Mouse (Mus musculus): Measurements from ENCODE around the gene Rnf130. TPM values are rescaled to one million over a fixed set of nuclear protein-coding genes. Genes with fewer than 3 reads are reported as not detected.

Gene Rnf130
- polyA plus RNA-seq, 1 experiment from 2014 or later, result 47.9 TPM

DNA sequence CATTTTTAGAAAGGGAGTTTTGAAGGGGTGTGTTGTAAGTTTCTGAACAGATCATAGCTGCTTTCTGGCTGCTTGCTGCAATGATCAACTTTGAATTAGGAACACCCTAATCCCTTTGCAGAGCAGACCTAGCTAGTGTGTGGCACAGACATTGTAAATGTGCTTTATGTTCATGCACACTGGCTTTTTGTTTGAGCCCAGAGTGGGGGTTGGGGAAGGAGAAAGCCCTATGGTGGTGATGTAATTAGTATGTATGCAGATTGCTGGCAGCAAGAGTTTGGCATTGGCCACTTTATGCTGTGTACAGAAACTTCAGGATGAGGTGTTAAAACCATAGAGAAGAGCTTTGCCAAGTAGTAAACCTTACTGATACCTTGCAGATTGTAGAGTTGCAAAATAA lies 3.3 kb downstream of the Rnf130 start:
- no peak overlapping the region for H3K9ac ChIP-seq
- H3K36me3 ChIP-seq, result no peaks in the 10 kb centered on the region
- ATAC-seq, result no peak
- H3K4me3 ChIP-seq (replicated peaks), result no peak overlapping the region
- H3K4me1 ChIP-seq (replicated peaks), result peaks cover 5% of the 10 kb centered on the region
- H3K27ac ChIP-seq, result no peak overlapping the region
- H3K4me2 ChIP-seq (replicated peaks), result no peak overlapping the region
- H3K9me3 ChIP-seq, result no peaks in the 10 kb centered on the region
- H3K27me3 ChIP-seq (replicated peaks), result no peaks in the 10 kb centered on the region

DNA sequence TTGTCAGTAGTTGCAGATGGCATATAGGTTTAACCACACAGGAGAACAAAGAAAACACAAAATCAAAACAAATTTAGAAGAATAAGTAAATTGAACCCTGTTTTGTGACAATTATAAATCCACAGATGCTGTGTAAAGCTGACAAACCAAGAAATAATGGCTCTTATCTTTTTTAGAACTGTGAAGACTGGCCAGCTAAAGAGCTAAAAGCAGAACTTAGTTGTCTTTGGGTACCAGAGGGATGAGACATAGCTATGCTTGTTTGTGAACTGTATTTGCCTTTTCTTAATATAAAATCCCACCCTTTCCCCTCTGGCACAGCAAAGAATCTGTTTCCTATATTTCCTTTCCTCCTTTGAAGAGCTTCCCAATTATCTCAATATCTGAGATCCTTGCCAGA lies 9.0 kb downstream of the Rnf130 start:
- no peak overlapping the region for H3K27ac ChIP-seq
- H3K4me1 ChIP-seq (replicated peaks), result no peaks in the 10 kb centered on the region
- H3K9me3 ChIP-seq, result no peaks in the 10 kb centered on the region
- no peaks in the 10 kb centered on the region for H3K27me3 ChIP-seq (replicated peaks)
- no peak overlapping the region for H3K9ac ChIP-seq
- ATAC-seq, result no peak
- H3K36me3 ChIP-seq, result no peaks in the 10 kb centered on the region
- H3K4me3 ChIP-seq (replicated peaks), result no peak overlapping the region
- no peak overlapping the region for H3K4me2 ChIP-seq (replicated peaks)

DNA sequence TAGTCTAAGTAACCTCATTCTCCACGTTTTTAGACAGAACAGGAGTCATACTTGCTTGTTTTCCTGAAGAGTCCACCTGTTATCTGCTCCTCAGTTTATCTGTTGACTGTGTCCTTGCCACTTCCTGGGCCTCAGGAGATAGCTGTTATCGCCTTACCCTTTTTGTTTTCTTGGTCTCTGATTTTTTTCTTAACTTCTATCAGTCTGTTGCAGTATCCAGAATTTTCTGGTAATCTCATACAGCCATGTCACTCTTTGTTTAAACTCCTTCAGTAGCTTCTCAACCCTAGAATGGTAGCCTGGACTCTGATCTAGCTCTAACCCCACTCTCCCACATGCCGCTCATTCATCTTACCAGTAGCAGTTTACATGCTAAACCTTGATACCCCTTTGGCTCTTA lies 10.6 kb downstream of the Rnf130 start:
- WGBS, result 74% methylated on average over 3 of the region's 3 CpGs
- no peak overlapping the region for H3K9ac ChIP-seq
- no peaks in the 10 kb centered on the region for H3K36me3 ChIP-seq
- no peaks in the 10 kb centered on the region for H3K27me3 ChIP-seq (replicated peaks)
- H3K4me1 ChIP-seq (replicated peaks), result no peaks in the 10 kb centered on the region
- H3K9me3 ChIP-seq, result no peaks in the 10 kb centered on the region
- H3K4me3 ChIP-seq (replicated peaks), result no peak overlapping the region
- ATAC-seq, result no peak
- H3K27ac ChIP-seq, result no peak overlapping the region
- H3K4me2 ChIP-seq (replicated peaks), result no peak overlapping the region

DNA sequence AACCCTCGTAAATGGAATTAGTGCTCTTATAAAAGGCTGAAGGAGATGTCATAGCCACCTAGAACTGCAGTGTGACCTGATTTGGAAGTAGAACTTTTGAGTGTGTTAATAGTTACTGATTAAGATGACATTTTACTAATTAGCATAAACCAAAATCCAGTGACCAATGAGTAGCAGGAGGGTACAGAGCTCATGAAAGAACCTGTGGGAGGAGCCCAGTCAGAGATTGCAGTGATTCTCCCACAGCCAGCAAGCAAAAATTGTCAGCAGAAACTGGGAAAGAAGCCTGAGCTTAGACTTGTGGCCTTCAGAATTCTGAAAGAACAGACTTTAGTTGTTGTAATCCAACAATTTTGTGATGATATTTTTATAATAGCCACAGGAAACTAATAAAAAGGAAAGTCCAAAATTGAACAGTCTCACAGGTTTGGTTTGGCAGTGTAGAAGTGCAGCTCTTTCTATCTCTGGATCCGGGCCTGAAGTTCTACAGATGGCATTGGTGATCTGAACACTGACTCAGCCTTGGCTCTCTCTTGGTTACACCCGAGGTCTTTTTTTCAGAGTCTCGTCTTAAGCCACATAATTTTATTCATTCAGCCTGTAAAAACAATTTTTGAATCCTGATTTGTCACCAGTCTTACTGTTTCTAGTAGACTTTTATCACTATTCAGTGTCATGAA lies 11.8 kb downstream of the Rnf130 start:
- no peaks in the 10 kb centered on the region for H3K36me3 ChIP-seq
- no peak overlapping the region for H3K4me3 ChIP-seq (replicated peaks)
- no peak overlapping the region for H3K9ac ChIP-seq
- no peak for ATAC-seq
- no peaks in the 10 kb centered on the region for H3K27me3 ChIP-seq (replicated peaks)
- H3K9me3 ChIP-seq, result no peaks in the 10 kb centered on the region
- no peaks in the 10 kb centered on the region for H3K4me1 ChIP-seq (replicated peaks)
- whole genome bisulfite sequencing, result 83% methylated on average over 4 of the region's 4 CpGs
- H3K4me2 ChIP-seq (replicated peaks), result no peak overlapping the region
- H3K27ac ChIP-seq, result no peak overlapping the region

DNA sequence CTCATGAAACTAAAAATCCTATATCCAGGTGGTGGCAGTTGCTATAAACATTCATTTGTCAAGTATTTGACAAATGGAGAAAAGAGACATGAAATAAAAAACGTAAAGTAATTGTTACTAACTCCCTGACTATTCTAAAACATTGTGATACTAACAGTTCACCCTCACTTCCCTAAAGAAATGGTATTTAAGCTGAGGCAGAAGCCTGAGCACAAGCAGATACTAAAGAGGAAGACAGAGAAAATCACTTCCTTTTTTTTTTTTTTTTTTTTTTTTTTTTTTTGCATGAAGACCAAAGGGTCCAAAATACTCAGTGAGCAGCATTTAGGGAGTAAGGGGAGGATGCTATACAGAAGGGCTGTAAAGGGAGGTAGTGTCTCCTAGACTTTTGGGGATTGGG lies 13.6 kb downstream of the Rnf130 start:
- no peak overlapping the region for H3K4me3 ChIP-seq (replicated peaks)
- H3K9me3 ChIP-seq, result no peaks in the 10 kb centered on the region
- H3K36me3 ChIP-seq, result no peaks in the 10 kb centered on the region
- no peaks in the 10 kb centered on the region for H3K4me1 ChIP-seq (replicated peaks)
- H3K4me2 ChIP-seq (replicated peaks), result no peak overlapping the region
- ATAC-seq, result no peak
- WGBS, result 91% methylated on average over 1 of the region's 1 CpGs
- no peaks in the 10 kb centered on the region for H3K27me3 ChIP-seq (replicated peaks)
- H3K27ac ChIP-seq, result no peak overlapping the region
- H3K9ac ChIP-seq, result no peak overlapping the region

DNA sequence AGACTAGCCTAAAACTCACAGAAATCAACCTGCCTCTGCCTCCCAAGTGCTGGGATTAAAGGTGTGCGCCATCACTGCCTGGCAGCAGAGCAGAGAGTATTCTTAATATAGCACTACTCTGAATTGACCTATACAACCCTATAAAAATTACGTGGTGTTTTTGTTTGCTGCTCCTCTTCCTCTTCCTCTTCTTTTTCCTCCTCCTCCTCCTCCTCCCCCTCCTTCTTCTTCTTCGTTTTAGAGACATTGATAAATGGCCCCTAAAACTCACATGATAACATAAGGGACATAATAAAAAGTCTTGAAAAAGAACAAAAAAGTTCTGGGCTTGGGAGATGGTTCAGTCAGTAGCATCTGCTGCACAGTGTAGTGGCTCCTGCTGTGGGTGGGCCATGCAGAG lies 16.0 kb downstream of the Rnf130 start:
- ATAC-seq, result no peak
- WGBS, result 74% methylated on average over 3 of the region's 3 CpGs
- H3K4me3 ChIP-seq (replicated peaks), result no peak overlapping the region
- no peaks in the 10 kb centered on the region for H3K36me3 ChIP-seq
- no peaks in the 10 kb centered on the region for H3K9me3 ChIP-seq
- H3K9ac ChIP-seq, result no peak overlapping the region
- H3K27me3 ChIP-seq (replicated peaks), result no peaks in the 10 kb centered on the region
- no peak overlapping the region for H3K27ac ChIP-seq
- no peaks in the 10 kb centered on the region for H3K4me1 ChIP-seq (replicated peaks)
- H3K4me2 ChIP-seq (replicated peaks), result no peak overlapping the region

DNA sequence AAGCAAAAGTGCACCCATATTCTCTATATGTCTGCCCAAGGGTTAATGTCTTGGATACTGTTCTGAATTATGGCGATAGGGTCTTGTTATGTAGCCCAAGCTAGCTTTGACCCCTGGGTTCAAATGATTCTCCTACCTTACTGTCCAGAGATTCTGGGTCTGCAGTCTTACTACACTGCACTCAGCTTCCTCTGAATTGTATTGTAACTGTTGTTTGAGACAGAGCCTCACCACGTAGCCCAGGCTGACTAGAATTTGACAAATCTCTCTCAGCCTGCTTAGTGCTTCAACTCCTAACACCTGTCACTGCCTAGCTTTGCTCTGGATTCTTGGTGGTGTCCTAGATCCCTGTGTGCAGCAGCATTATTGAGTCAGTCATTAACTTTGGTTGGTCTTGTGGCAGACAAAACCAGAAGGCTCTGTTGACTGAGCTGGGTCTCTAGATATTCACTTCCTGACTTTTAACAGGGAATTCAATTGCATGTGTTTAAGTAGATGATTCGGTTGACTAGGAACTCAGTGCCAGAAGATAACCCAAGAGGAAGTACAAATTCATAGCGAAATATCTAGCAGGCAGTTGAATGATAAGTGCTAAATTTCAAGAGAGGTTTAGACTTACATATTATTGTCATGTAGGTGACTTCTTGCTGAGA lies 17.3 kb downstream of the Rnf130 start:
- WGBS, result 70% methylated on average over 4 of the region's 4 CpGs
- H3K36me3 ChIP-seq, result no peaks in the 10 kb centered on the region
- no peak overlapping the region for H3K9ac ChIP-seq
- no peaks in the 10 kb centered on the region for H3K27me3 ChIP-seq (replicated peaks)
- H3K9me3 ChIP-seq, result no peaks in the 10 kb centered on the region
- no peak overlapping the region for H3K4me2 ChIP-seq (replicated peaks)
- ATAC-seq, result no peak
- H3K4me3 ChIP-seq (replicated peaks), result no peak overlapping the region
- no peaks in the 10 kb centered on the region for H3K4me1 ChIP-seq (replicated peaks)
- no peak overlapping the region for H3K27ac ChIP-seq

DNA sequence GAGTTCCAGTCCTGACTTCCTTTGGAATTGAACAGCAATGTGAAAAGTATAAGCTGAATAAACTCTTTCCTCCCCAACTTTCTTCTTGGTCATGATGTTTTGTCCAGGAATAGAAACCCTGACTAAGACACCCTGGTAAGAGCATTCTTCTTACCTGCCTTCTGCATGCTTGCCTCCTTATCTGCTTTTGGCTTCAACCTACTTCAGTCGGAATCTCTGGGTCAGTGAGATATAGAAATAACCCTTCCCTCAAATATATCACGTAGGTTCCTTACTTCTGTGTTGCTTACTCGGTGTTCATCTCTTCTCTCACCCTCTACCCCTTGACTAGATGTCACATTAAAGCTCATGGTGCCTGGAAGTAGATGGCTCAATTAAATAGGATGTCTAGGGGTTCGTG lies 19.3 kb downstream of the Rnf130 start:
- ATAC-seq, result no peak
- Histone ChIP-seq H3K9me3 (no peaks in the 10 kb centered on the region), H3K4me1 (replicated peaks) (no peaks in the 10 kb centered on the region), H3K27ac (no peak overlapping the region), H3K27me3 (replicated peaks) (no peaks in the 10 kb centered on the region), H3K4me2 (replicated peaks) (no peak overlapping the region), H3K36me3 (no peaks in the 10 kb centered on the region), H3K4me3 (replicated peaks) (no peak overlapping the region), H3K9ac (no peak overlapping the region)
- WGBS, result 88% methylated on average over 4 of the region's 4 CpGs

DNA sequence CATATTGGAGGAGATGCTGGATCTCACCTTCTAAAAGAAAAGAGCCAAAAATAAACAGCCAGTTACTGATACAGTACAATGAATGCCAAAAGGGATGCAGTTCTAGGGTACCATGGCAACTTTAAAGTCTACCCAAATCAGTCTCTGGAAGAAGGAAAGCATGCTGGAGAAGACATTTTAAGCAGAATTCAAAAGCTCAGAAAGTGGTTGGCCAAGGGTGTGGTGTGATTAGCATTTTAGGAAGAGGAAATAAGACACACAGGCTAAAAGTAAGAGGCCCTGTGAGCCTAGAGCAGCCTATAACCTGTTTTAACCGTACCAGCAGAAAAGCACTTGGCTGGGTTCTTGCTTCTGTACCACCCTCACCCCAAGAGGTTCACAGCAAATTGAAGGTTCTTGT lies 22.5 kb downstream of the Rnf130 start:
- Histone ChIP-seq H3K36me3 (no peaks in the 10 kb centered on the region), H3K4me3 (replicated peaks) (no peak overlapping the region), H3K27ac (no peak overlapping the region), H3K27me3 (replicated peaks) (no peaks in the 10 kb centered on the region), H3K9me3 (no peaks in the 10 kb centered on the region), H3K4me1 (replicated peaks) (no peaks in the 10 kb centered on the region), H3K4me2 (replicated peaks) (no peak overlapping the region), H3K9ac (no peak overlapping the region)
- no peak for ATAC-seq
- WGBS, result 82% methylated on average over 1 of the region's 1 CpGs

DNA sequence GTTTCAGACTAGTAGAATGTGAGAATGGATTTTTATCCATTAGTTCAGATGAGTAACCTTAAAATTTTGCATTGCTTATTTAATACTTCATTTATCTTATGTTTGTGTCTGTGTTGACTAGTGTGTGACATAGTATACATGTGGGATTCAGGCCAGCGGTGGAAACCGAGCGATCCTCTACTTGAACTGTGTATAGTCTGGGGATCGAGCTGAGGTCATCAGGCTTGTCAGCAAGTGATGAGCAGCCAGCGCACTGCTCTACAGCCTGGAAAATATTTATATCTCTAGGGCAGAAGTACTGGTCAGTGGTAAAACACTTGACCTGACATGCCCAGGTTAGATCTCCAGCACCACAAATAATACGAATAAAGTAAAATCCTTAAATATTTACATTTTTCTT lies 23.0 kb downstream of the Rnf130 start:
- Histone ChIP-seq H3K9me3 (no peaks in the 10 kb centered on the region), H3K4me2 (replicated peaks) (no peak overlapping the region), H3K4me3 (replicated peaks) (no peak overlapping the region), H3K4me1 (replicated peaks) (no peaks in the 10 kb centered on the region), H3K27ac (no peak overlapping the region), H3K27me3 (replicated peaks) (no peaks in the 10 kb centered on the region), H3K36me3 (no peaks in the 10 kb centered on the region), H3K9ac (no peak overlapping the region)
- WGBS, result 36% methylated on average over 6 of the region's 6 CpGs
- ATAC-seq, result no peak

DNA sequence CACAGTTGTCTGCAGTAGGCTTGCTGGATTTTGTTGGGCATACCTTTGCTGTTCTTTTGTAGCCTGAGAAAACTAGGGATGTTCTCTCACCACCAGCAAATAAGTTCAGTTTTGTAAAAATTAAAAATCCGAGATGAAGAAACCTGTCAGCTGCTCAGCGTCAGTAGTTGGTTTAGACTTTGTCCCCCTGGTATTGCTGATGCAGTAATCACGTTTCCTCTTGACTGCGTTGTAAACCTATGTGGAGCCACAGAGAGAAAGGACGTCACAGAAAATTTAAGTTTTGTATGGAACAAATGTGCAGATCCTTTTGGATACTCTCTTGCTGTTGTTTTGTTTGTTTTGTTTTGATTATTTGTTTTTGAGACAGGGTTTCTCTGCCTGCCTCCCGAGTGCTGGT lies 25.2 kb downstream of the Rnf130 start:
- no peak overlapping the region for H3K27ac ChIP-seq
- H3K9ac ChIP-seq, result no peak overlapping the region
- H3K27me3 ChIP-seq (replicated peaks), result no peaks in the 10 kb centered on the region
- no peaks in the 10 kb centered on the region for H3K4me1 ChIP-seq (replicated peaks)
- H3K36me3 ChIP-seq, result no peaks in the 10 kb centered on the region
- ATAC-seq, result no peak
- no peak overlapping the region for H3K4me3 ChIP-seq (replicated peaks)
- no peak overlapping the region for H3K4me2 ChIP-seq (replicated peaks)
- no peaks in the 10 kb centered on the region for H3K9me3 ChIP-seq
- WGBS, result 59% methylated on average over 6 of the region's 6 CpGs

DNA sequence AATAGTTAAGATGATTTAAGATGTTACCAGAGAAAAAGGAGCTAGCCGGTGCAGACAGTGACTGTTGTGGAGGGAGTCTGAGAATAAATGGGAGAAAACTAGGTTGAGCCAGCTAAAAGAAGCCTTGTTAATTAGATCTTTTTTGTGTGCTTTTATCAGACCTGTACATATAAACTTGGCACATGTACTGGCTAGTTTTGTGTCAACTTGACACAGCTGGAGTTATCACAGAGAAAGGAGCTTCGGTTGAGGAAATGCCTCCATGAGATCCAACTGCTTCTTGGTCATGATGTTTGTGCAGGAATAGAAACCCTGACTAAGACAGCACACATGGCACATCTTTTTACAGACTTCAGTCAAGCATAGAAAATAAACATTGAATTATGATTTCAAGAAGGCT lies 32.6 kb downstream of the Rnf130 start:
- H3K4me1 ChIP-seq (replicated peaks), result no peaks in the 10 kb centered on the region
- H3K4me2 ChIP-seq (replicated peaks), result no peak overlapping the region
- 78% methylated on average over 2 of the region's 2 CpGs for WGBS
- no peaks in the 10 kb centered on the region for H3K36me3 ChIP-seq
- H3K9me3 ChIP-seq, result no peaks in the 10 kb centered on the region
- no peak overlapping the region for H3K9ac ChIP-seq
- H3K4me3 ChIP-seq (replicated peaks), result no peak overlapping the region
- no peaks in the 10 kb centered on the region for H3K27me3 ChIP-seq (replicated peaks)
- no peak for ATAC-seq
- H3K27ac ChIP-seq, result no peak overlapping the region

DNA sequence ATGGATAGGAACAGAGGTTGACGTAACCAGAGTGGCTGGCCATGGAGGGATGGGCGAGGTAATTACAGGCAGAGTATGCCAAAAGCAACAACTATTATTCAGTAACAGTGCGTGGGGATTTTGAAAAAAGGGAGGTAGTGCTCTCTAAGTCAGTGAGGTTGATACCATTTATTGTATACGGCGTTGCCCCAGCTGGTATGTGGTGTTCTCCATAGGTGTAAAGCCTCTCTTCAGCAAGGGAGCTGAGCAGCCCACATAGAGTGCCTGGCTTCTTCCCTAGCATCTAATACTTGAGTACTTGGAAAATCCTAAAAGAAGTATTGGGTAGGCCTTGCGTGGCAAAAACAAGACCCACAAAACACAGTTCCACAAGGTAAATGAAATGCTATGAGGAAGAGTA lies 33.1 kb downstream of the Rnf130 start:
- 91% methylated on average over 6 of the region's 6 CpGs for WGBS
- Histone ChIP-seq H3K4me1 (replicated peaks) (no peaks in the 10 kb centered on the region), H3K4me2 (replicated peaks) (no peak overlapping the region), H3K9me3 (no peaks in the 10 kb centered on the region), H3K27me3 (replicated peaks) (no peaks in the 10 kb centered on the region), H3K36me3 (no peaks in the 10 kb centered on the region), H3K27ac (no peak overlapping the region), H3K4me3 (replicated peaks) (no peak overlapping the region), H3K9ac (no peak overlapping the region)
- no peak for ATAC-seq

Data from intestine, embryonic 15.5 days (tissue).